Mouse (Mus musculus) heart, embryonic 12.5 days (tissue): Measurements from ENCODE around the gene Map1b. TPM values are rescaled to one million over a fixed set of nuclear protein-coding genes. Genes with fewer than 3 reads are reported as not detected.
A peak's percentile ranks its signal among the peaks of the same experiment; 100 is the strongest.

Source experiments
- ATAC-seq: fragments of 200-750 bp; cut with Nextera tagmentation; 2 replicates; pipeline ENCODE4 v1.8.0; 2017; ENCODE audit warnings: moderate TSS enrichment, moderate library complexity; ENCODE audit not compliant: insufficient number of reproducible peaks, low FRiP score
- H3K27ac ChIP-seq: fragments of 300-500 bp; sonication (generic); 2 replicates; pipeline ENCODE4 v1.5.1; 2016; ENCODE audit warnings: mild to moderate bottlenecking, moderate library complexity; ENCODE audit not compliant: poor library complexity, severe bottlenecking
- H3K27me3 ChIP-seq: fragments of 300-500 bp; sonication (generic); replicated peaks from 2 replicates; pipeline ENCODE4 v1.6.1; 2016; ENCODE audit warnings: mild to moderate bottlenecking, moderate library complexity
- H3K36me3 ChIP-seq: fragments of 300-500 bp; sonication (generic); 2 replicates; pipeline ENCODE4 v1.6.1; 2016; ENCODE audit warnings: mild to moderate bottlenecking, moderate library complexity
- H3K4me1 ChIP-seq: fragments of 300-500 bp; sonication (generic); replicated peaks from 2 replicates; pipeline ENCODE4 v1.6.1; 2016; ENCODE audit warnings: mild to moderate bottlenecking
- H3K4me2 ChIP-seq: fragments of 300-500 bp; sonication (generic); 2 replicates; pipeline ENCODE4 v1.6.1; 2016; ENCODE audit warnings: mild to moderate bottlenecking, moderate library complexity
- H3K4me3 ChIP-seq: fragments of 300-500 bp; sonication (generic); 2 replicates; pipeline ENCODE4 v1.5.1; 2016; ENCODE audit warnings: mild to moderate bottlenecking
- H3K9ac ChIP-seq: fragments of 300-500 bp; sonication (generic); 2 replicates; pipeline ENCODE4 v1.6.1; 2016; ENCODE audit warnings: mild to moderate bottlenecking, moderate library complexity
- H3K9me3 ChIP-seq: fragments of 300-500 bp; sonication (generic); replicated peaks from 2 replicates; pipeline ENCODE4 v1.6.1; 2016; ENCODE audit warnings: mild to moderate bottlenecking, moderate library complexity
- WGBS: fragments of 180-500 bp; shearing (Covaris S2); methylation state at CpG from one replicate; pipeline ENCODE4 v1.1.7; 2016; 5-methylcytosine and 5-hydroxymethylcytosine counted together
- polyA plus RNA-seq: library from polyadenylated mRNA; unstranded; fragments of >200 nt; fragmentation: Nextera tagmentation; extraction: Ambion mirVana; gene quantifications from 2 replicates; pipeline ENCODE4 v1.2.1, GENCODE M21; 2016

The Map1b gene
- polyA plus RNA-seq, 1 experiment from 2014 or later: 151 TPM

- peaks cover 23% of the 10 kb centered on the region for H3K4me1 ChIP-seq
- H3K27me3 ChIP-seq: no peaks in the 10 kb centered on the region
- H3K27ac ChIP-seq: no peak overlapping the region
- H3K9ac ChIP-seq: no peak overlapping the region
- ATAC-seq: no peak
- H3K36me3 ChIP-seq: peaks cover 41% of the 10 kb centered on the region
- no peak overlapping the region for H3K4me3 ChIP-seq
- H3K4me2 ChIP-seq: no peak overlapping the region
- no peaks in the 10 kb centered on the region for H3K9me3 ChIP-seq
- 69% methylated on average over 7 of the region's 7 CpGs for WGBS
Observed at GRCm38 (mm10) chr13:99502911-99503310, 13.4 kb downstream of the Map1b start.

- no peak overlapping the region for H3K4me3 ChIP-seq
- H3K36me3 ChIP-seq: peaks cover 35% of the 10 kb centered on the region
- H3K9ac ChIP-seq: no peak overlapping the region
- no peaks in the 10 kb centered on the region for H3K9me3 ChIP-seq
- no peak for ATAC-seq
- H3K4me2 ChIP-seq: 0 out of 2 replicates have a peak overlapping the region, but pooled peaks have one; percentile 10
- WGBS: 58% methylated on average over 13 of the region's 13 CpGs
- peak overlapping the region; percentile 49; the same call in 1 of the 2 replicates for H3K27ac ChIP-seq
- peaks cover 23% of the 10 kb centered on the region for H3K4me1 ChIP-seq
- no peaks in the 10 kb centered on the region for H3K27me3 ChIP-seq
Observed at GRCm38 (mm10) chr13:99502126-99502744, 14.1 kb downstream of the Map1b start.

- 76% methylated on average over 7 of the region's 7 CpGs for WGBS
- Histone ChIP-seq H3K27me3 (no peaks in the 10 kb centered on the region), H3K4me1 (peaks cover 23% of the 10 kb centered on the region), H3K4me2 (no peak overlapping the region), H3K4me3 (no peak overlapping the region), H3K9ac (no peak overlapping the region), H3K36me3 (peaks cover 31% of the 10 kb centered on the region), H3K27ac (no peak overlapping the region), H3K9me3 (no peaks in the 10 kb centered on the region)
- no peak for ATAC-seq
Observed at GRCm38 (mm10) chr13:99501393-99501792, 14.9 kb downstream of the Map1b start.

- Histone ChIP-seq H3K9ac (no peak overlapping the region), H3K9me3 (no peaks in the 10 kb centered on the region), H3K4me1 (peaks cover 23% of the 10 kb centered on the region), H3K36me3 (peaks cover 24% of the 10 kb centered on the region), H3K27ac (no peak overlapping the region), H3K27me3 (no peaks in the 10 kb centered on the region), H3K4me3 (no peak overlapping the region), H3K4me2 (no peak overlapping the region)
- ATAC-seq: no peak
- WGBS: 69% methylated on average over 3 of the region's 3 CpGs
Observed at GRCm38 (mm10) chr13:99500609-99501008, 15.7 kb downstream of the Map1b start.

- Histone ChIP-seq H3K27ac (no peak overlapping the region), H3K4me1 (peaks cover 23% of the 10 kb centered on the region), H3K27me3 (no peaks in the 10 kb centered on the region), H3K4me2 (no peak overlapping the region), H3K9me3 (no peaks in the 10 kb centered on the region), H3K9ac (no peak overlapping the region), H3K36me3 (peaks cover 20% of the 10 kb centered on the region), H3K4me3 (no peak overlapping the region)
- ATAC-seq: no peak
- 84% methylated on average over 9 of the region's 9 CpGs for WGBS
Observed at GRCm38 (mm10) chr13:99499764-99500163, 16.6 kb downstream of the Map1b start.

- H3K4me1 ChIP-seq: peaks cover 17% of the 10 kb centered on the region
- 86% methylated on average over 7 of the region's 7 CpGs for WGBS
- no peaks in the 10 kb centered on the region for H3K9me3 ChIP-seq
Observed at GRCm38 (mm10) chr13:99496106-99496505, 20.2 kb downstream of the Map1b start.

GRCm38 (mm10) chr13:99494416-99494815, 21.9 kb downstream of the Map1b start:
- peaks cover 14% of the 10 kb centered on the region for H3K36me3 ChIP-seq
- ATAC-seq: no peak
- H3K9ac ChIP-seq: no peak overlapping the region
- no peaks in the 10 kb centered on the region for H3K9me3 ChIP-seq
- H3K4me3 ChIP-seq: no peak overlapping the region
- H3K27me3 ChIP-seq: no peaks in the 10 kb centered on the region
- H3K27ac ChIP-seq: no peak overlapping the region
- peaks cover 17% of the 10 kb centered on the region for H3K4me1 ChIP-seq
- 85% methylated on average over 10 of the region's 10 CpGs for WGBS
- H3K4me2 ChIP-seq: no peak overlapping the region

More at GRCm38 (mm10) chr13:99496106-99496505, 20.2 kb downstream of the Map1b start:
- Histone ChIP-seq H3K27ac (no peak overlapping the region), H3K4me2 (no peak overlapping the region), H3K27me3 (no peaks in the 10 kb centered on the region), H3K9ac (no peak overlapping the region), H3K4me3 (no peak overlapping the region), H3K36me3 (peaks cover 13% of the 10 kb centered on the region)
- ATAC-seq: no peak

GRCm38 (mm10) chr13:99493304-99493904, 22.9 kb downstream of the Map1b start:
- Histone ChIP-seq H3K9ac (no peak overlapping the region), H3K4me2 (no peak overlapping the region), H3K36me3 (peaks cover 14% of the 10 kb centered on the region), H3K27me3 (no peaks in the 10 kb centered on the region), H3K4me3 (no peak overlapping the region), H3K9me3 (no peaks in the 10 kb centered on the region), H3K4me1 (peaks cover 17% of the 10 kb centered on the region), H3K27ac (no peak overlapping the region)
- ATAC-seq: no peak
- WGBS: 91% methylated on average over 5 of the region's 5 CpGs

GRCm38 (mm10) chr13:99492619-99493303, 23.6 kb downstream of the Map1b start:
- H3K4me2 ChIP-seq: no peak overlapping the region
- no peak overlapping the region for H3K4me3 ChIP-seq
- no peaks in the 10 kb centered on the region for H3K27me3 ChIP-seq
- no peak for ATAC-seq
- no peaks in the 10 kb centered on the region for H3K9me3 ChIP-seq
- peaks cover 14% of the 10 kb centered on the region for H3K36me3 ChIP-seq
- 44% methylated on average over 7 of the region's 7 CpGs for WGBS
- peaks cover 17% of the 10 kb centered on the region for H3K4me1 ChIP-seq
- no peak overlapping the region for H3K27ac ChIP-seq
- H3K9ac ChIP-seq: no peak overlapping the region

- Histone ChIP-seq H3K36me3 (peaks cover 23% of the 10 kb centered on the region), H3K4me1 (peaks cover 29% of the 10 kb centered on the region), H3K4me3 (no peak overlapping the region), H3K27ac (no peak overlapping the region), H3K4me2 (no peak overlapping the region), H3K9ac (no peak overlapping the region), H3K9me3 (no peaks in the 10 kb centered on the region), H3K27me3 (no peaks in the 10 kb centered on the region)
- ATAC-seq: no peak
- 86% methylated on average over 4 of the region's 4 CpGs for WGBS
Observed at GRCm38 (mm10) chr13:99489998-99490397, 26.3 kb downstream of the Map1b start.

GRCm38 (mm10) chr13:99489175-99489574, 27.2 kb downstream of the Map1b start:
- Histone ChIP-seq H3K4me2 (no peak overlapping the region), H3K4me1 (peaks cover 36% of the 10 kb centered on the region), H3K36me3 (peaks cover 20% of the 10 kb centered on the region), H3K27ac (no peak overlapping the region), H3K27me3 (no peaks in the 10 kb centered on the region), H3K9ac (no peak overlapping the region), H3K9me3 (no peaks in the 10 kb centered on the region), H3K4me3 (no peak overlapping the region)
- WGBS: 90% methylated on average over 5 of the region's 5 CpGs
- no peak for ATAC-seq
